Mouse (Mus musculus): Measurements from ENCODE around the gene Hint2. TPM values are rescaled to one million over a fixed set of nuclear protein-coding genes. Genes with fewer than 3 reads are reported as not detected.

The Hint2 gene
- total RNA-seq, 2 experiments from 2014 or later = 79.2 to 121 TPM

DNA sequence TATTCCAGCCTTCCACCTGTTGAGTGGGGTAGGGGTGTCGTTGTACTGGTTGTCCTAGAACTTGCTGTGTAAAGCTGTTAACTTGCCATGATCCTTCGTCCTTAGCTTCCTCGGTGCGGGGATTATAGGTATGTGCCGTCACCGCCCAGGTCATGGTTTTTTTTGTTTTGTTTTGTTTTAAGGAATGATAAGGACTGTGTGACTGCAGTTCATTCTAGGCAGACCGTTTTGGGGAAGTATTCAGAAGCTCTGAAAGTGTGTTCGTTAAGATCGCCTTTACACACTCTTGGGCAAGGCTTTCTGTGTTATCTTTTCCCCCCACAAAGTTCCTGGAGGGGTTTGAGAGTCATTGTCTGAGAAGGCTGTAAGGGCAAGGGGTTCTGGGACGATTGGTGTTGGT is 43.7 kb downstream of the Hint2 start:
- no peak for DNase-seq (ENCODE audit: low spot score in 2 of 2)

DNA sequence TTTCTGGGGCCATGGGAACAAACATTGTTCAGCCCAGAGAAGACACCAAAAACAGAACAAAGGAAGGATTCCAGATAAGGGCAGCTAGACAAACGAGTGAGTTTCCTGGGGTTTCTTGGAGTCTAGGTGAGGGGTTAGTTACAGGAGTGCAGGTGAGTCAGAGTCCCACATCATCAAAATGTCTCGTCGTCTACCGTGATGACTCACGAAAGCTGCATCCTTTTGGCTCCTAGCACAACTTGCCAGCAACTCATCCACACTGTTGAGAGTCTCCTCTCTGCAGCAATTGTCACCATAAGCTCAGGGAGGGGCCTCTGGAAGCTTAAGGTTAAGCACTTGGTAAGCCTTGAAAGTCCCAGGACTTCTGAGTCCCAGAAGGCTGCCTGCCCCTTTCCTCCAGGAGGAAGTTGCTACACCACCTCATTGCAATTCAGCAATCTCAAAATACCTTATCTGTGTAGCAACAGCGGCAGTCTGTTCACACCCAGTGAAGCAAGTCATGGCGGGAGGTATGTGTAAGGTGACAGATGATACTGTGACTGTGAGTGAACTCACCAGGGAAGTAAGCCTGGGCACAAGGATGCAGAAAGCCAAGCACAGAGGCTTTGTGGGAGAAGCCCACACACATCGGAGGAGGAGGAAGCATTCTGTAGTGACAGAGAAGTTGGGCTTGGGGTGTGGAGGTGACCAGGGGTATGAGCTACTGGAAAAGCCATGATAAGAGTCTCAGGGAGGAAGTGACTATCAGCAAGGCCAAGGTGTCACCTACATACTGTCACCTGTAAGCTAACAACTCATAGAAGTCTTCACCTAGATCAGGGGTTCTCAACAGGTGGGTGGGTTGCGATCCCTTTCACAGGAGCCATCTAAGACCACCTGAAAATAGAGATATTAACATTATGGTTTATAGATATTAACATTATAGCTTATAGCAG is 51.2 kb downstream of the Hint2 start:
- DNase-seq (ENCODE audit: low spot score in 2 of 2) = no peak

Small RNAs within 50 kb of the gene (microRNA-seq; reads per million reads assigned to microRNA genes)
- 0.47 to 1.8 reads per million in 2 experiments for gene Gm25262 (ENCODE audit: borderline number of aligned reads in 2 of 2)

Other genes starting within 250 kb of the Hint2 start
- not detected for gene Fam166b, start 227.3 kb downstream of the Hint2 start, total RNA-seq (2021)
- 10 to 100 TPM; 67.6 to 72.3 TPM for gene Tesk1, start 214.5 kb downstream of the Hint2 start, total RNA-seq (2021)
- 1 to 10 TPM; 2.6 to 2.8 TPM for gene Cd72, start 201.8 kb downstream of the Hint2 start, total RNA-seq (2021)
- under 1 TPM in 1 of 2 experiments, not detected in 1; 0.38 TPM for gene Sit1, start 172.7 kb downstream of the Hint2 start, total RNA-seq (2021)
- gene Ccdc107, start 163.6 kb downstream of the Hint2 start, total RNA-seq (2021) = 10 to 100 TPM; 49.7 to 58.0 TPM
- gene Arhgef39, start 156.8 kb downstream of the Hint2 start, total RNA-seq (2021) = 1 to 10 TPM; 1.1 to 1.9 TPM
- under 1 TPM; 0.56 to 0.61 TPM for gene Car9, start 149.5 kb downstream of the Hint2 start, total RNA-seq (2021)
- gene Tpm2, start 132.7 kb downstream of the Hint2 start, total RNA-seq (2021) = 10 to 100 TPM; 33.4 to 61.7 TPM
- gene Creb3, start 94.1 kb downstream of the Hint2 start, total RNA-seq (2021) = 100 to 1,000 TPM in 1 of 2 experiments, 10 to 100 TPM in 1; 95.8 to 144 TPM
- gene Tln1, start 93.8 kb downstream of the Hint2 start, total RNA-seq (2021) = 100 to 1,000 TPM; 167 to 208 TPM
- 10 to 100 TPM; 40.7 to 48.7 TPM for gene Rgp1, start 77.8 kb downstream of the Hint2 start, total RNA-seq (2021)
- gene Gba2, start 77.6 kb downstream of the Hint2 start, total RNA-seq (2021) = 1 to 10 TPM; 8.2 to 8.3 TPM
- under 1 TPM; 0.70 to 0.73 TPM for gene Msmp, start 72.0 kb downstream of the Hint2 start, total RNA-seq (2021)
- 10 to 100 TPM; 24.9 to 42.4 TPM for gene Npr2, start 24.5 kb downstream of the Hint2 start, total RNA-seq (2021)
- gene Spag8, start 2.9 kb downstream of the Hint2 start, total RNA-seq (2021) = under 1 TPM; 0.53 to 0.54 TPM
- 1 to 10 TPM; 5.2 to 7.5 TPM for gene Tmem8b, start 12.5 kb upstream of the Hint2 start, total RNA-seq (2021)
- gene Fam221b, start 12.7 kb upstream of the Hint2 start, total RNA-seq (2021) = under 1 TPM; 0.19 to 0.40 TPM
- not detected for gene Olfr70, start 44.3 kb upstream of the Hint2 start, total RNA-seq (2021)
- not detected for gene Olfr71, start 53.8 kb upstream of the Hint2 start, total RNA-seq (2021)
- 1 to 10 TPM; 2.4 to 6.4 TPM for gene Hrct1, start 70.7 kb upstream of the Hint2 start, total RNA-seq (2021)
- 1 to 10 TPM; 1.6 to 2.3 TPM for gene Spaar, start 73.6 kb upstream of the Hint2 start, total RNA-seq (2021)
- gene Olfr159, start 114.5 kb upstream of the Hint2 start, total RNA-seq (2021) = not detected
- not detected for gene Olfr156, start 167.4 kb upstream of the Hint2 start, total RNA-seq (2021)
- not detected for gene Olfr157, start 183.7 kb upstream of the Hint2 start, total RNA-seq (2021)
- gene Olfr155, start 195.1 kb upstream of the Hint2 start, total RNA-seq (2021) = not detected
- gene Reck, start 219.1 kb upstream of the Hint2 start, total RNA-seq (2021) = 10 to 100 TPM; 17.4 to 22.0 TPM